Mouse (Mus musculus): ENCODE results near the gene Alk. TPM values are rescaled to one million over a fixed set of nuclear protein-coding genes. Genes with fewer than 3 reads are reported as not detected.

Gene Alk
- polyA plus RNA-seq, 1 experiment from 2014 or later, result 0.05 TPM

DNA sequence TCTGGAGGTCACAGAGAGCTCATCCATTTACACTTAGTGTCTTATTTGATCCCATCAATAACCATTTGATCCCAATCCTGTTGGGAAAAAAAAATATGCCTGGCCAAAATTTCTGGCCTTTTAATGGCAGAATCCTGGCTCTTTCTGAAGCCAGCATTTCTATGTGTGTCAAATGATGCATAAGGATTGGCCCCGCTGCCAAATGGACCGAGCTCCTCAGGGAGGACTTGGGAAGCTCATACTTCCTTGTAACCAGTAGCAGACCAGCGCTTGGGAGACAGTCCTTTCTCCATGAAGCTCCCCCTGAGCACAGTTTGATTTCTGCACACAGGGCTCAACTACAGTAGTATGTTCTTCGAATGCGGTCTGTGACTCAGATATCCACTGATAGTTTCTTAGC, 3.6 kb downstream of the Alk start:
- H3K27me3 ChIP-seq (ENCODE audit: control insufficient read depth, insufficient read depth, low read length), result peaks cover 35% of the 10 kb centered on the region
- WGBS, result 80% methylated on average over 5 of the region's 5 CpGs
- H3K4me3 ChIP-seq (ENCODE audit: low read length), result no peak overlapping the region
- H3K9me3 ChIP-seq (replicated peaks; ENCODE audit: control insufficient read depth, low read length), result no peaks in the 10 kb centered on the region
- H3K4me1 ChIP-seq (ENCODE audit: control insufficient read depth, insufficient read depth, low read length), result peaks cover 10% of the 10 kb centered on the region
- no peak overlapping the region for H3K27ac ChIP-seq (ENCODE audit: low read length)
- no peak overlapping the region for H3K4me2 ChIP-seq (ENCODE audit: low read depth, low read length)
- no peak for ATAC-seq (replicated peaks; ENCODE audit: extremely low read depth, insufficient read depth, low FRiP score)
- no peaks in the 10 kb centered on the region for H3K36me3 ChIP-seq (ENCODE audit: control insufficient read depth, insufficient read depth)
- H3K9ac ChIP-seq (ENCODE audit: low read length), result no peak overlapping the region

DNA sequence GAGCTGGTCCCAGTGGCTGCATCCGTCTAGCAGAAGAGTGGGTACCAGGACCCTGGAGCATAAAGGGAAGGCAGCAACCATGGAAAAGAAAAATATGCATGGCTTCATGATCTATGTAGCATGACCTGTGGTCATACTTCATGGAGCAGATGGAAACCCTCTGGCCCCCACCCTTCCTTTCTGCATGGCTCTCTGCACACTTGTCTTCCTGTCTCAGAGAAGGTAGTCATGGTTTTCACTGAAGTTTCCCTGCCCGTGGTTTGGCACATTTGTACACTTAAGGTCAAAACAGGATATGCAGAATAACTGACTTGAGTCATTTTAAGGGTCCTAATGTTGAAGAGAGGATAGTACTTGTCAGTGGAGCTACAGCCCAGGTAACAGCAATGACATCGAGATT, 16.8 kb downstream of the Alk start:
- no peak overlapping the region for H3K4me2 ChIP-seq (ENCODE audit: low read depth, low read length)
- H3K27me3 ChIP-seq (ENCODE audit: control insufficient read depth, insufficient read depth, low read length), result no peaks in the 10 kb centered on the region
- H3K4me3 ChIP-seq (ENCODE audit: low read length), result no peak overlapping the region
- no peaks in the 10 kb centered on the region for H3K9me3 ChIP-seq (replicated peaks; ENCODE audit: control insufficient read depth, low read length)
- no peaks in the 10 kb centered on the region for H3K36me3 ChIP-seq (ENCODE audit: control insufficient read depth, insufficient read depth)
- no peaks in the 10 kb centered on the region for H3K4me1 ChIP-seq (ENCODE audit: control insufficient read depth, insufficient read depth, low read length)
- 83% methylated on average over 3 of the region's 3 CpGs for WGBS
- ATAC-seq (replicated peaks; ENCODE audit: extremely low read depth, insufficient read depth, low FRiP score), result no peak
- no peak overlapping the region for H3K9ac ChIP-seq (ENCODE audit: low read length)
- H3K27ac ChIP-seq (ENCODE audit: low read length), result no peak overlapping the region

DNA sequence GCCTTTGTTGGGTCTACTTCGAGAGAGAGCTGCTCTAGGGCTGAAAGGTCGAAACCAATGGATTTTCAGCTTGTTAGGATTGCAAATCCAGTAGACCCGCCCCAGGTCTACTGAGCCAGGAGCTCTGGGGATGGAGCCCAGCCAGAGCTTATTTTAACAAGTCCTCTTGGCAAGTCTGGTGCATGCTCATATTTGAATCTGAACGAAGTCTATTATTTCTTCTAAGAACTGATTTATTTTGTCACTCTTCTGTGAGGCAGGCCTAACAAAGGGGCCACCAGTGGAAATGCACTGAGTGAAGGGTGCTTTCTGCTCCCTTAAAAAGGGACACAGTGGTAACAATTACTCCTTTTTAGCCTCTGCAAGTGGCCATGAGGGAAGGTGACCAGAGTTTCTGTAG, 24.3 kb downstream of the Alk start:
- Histone ChIP-seq H3K4me2 (ENCODE audit: low read depth, low read length) (no peak overlapping the region), H3K4me3 (ENCODE audit: low read length) (no peak overlapping the region), H3K27ac (ENCODE audit: low read length) (no peak overlapping the region), H3K9me3 (replicated peaks; ENCODE audit: control insufficient read depth, low read length) (peaks cover 3% of the 10 kb centered on the region; the same call in 1 of the 2 replicates), H3K27me3 (ENCODE audit: control insufficient read depth, insufficient read depth, low read length) (no peaks in the 10 kb centered on the region), H3K4me1 (ENCODE audit: control insufficient read depth, insufficient read depth, low read length) (no peaks in the 10 kb centered on the region), H3K36me3 (ENCODE audit: control insufficient read depth, insufficient read depth) (no peaks in the 10 kb centered on the region), H3K9ac (ENCODE audit: low read length) (no peak overlapping the region)
- no peak for ATAC-seq (replicated peaks; ENCODE audit: extremely low read depth, insufficient read depth, low FRiP score)
- WGBS, result 58% methylated on average over 4 of the region's 4 CpGs

DNA sequence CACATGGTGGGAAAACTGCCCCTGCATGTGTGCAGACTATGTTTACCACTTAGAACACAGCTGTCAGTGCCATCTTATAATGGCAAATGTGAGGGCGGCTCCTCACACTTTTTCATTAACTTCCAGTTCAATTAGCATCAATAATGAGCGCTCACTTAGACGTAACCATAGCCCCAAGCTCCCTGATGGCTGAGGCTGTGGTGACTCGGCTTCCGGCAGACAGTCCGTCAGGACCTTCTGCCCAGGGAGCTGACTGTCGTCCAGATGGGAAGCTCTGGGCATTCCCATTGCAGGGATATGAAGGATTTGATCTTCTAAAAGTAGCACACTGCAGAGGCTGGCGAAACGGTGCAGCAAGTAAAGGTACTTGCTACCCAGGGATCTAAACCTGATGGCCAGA, 25.1 kb downstream of the Alk start:
- Histone ChIP-seq H3K4me1 (ENCODE audit: control insufficient read depth, insufficient read depth, low read length) (no peaks in the 10 kb centered on the region), H3K4me3 (ENCODE audit: low read length) (no peak overlapping the region), H3K36me3 (ENCODE audit: control insufficient read depth, insufficient read depth) (no peaks in the 10 kb centered on the region), H3K27me3 (ENCODE audit: control insufficient read depth, insufficient read depth, low read length) (no peaks in the 10 kb centered on the region), H3K9me3 (replicated peaks; ENCODE audit: control insufficient read depth, low read length) (peaks cover 3% of the 10 kb centered on the region; the same call in 1 of the 2 replicates), H3K27ac (ENCODE audit: low read length) (no peak overlapping the region), H3K4me2 (ENCODE audit: low read depth, low read length) (no peak overlapping the region), H3K9ac (ENCODE audit: low read length) (no peak overlapping the region)
- ATAC-seq (replicated peaks; ENCODE audit: extremely low read depth, insufficient read depth, low FRiP score), result no peak
- 86% methylated on average over 9 of the region's 9 CpGs for WGBS

DNA sequence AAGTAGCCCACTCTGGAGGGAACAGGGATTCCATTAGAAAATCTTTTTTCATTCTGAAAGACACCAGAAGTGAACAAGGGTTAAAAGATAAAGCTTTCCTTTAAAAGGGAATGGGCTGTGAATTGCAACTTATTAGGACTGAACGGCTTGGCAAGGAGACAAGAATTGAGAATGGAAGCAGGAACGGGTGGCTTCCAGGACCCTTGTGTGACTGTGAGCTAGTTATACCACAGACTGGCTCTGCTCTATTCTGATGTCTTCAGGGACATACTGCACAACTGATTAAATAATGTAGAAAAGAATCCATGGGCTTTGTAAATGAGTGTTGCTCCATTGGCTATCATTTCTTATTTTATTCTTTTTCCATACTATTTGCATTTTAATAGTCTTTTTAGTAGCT, 33.0 kb downstream of the Alk start:
- H3K4me2 ChIP-seq (ENCODE audit: low read depth, low read length), result no peak overlapping the region
- no peak for ATAC-seq (replicated peaks; ENCODE audit: extremely low read depth, insufficient read depth, low FRiP score)
- H3K27ac ChIP-seq (ENCODE audit: low read length), result no peak overlapping the region
- no peaks in the 10 kb centered on the region for H3K27me3 ChIP-seq (ENCODE audit: control insufficient read depth, insufficient read depth, low read length)
- H3K4me3 ChIP-seq (ENCODE audit: low read length), result no peak overlapping the region
- WGBS, result 82% methylated on average over 2 of the region's 2 CpGs
- H3K9me3 ChIP-seq (replicated peaks; ENCODE audit: control insufficient read depth, low read length), result no peaks in the 10 kb centered on the region
- H3K36me3 ChIP-seq (ENCODE audit: control insufficient read depth, insufficient read depth), result no peaks in the 10 kb centered on the region
- no peaks in the 10 kb centered on the region for H3K4me1 ChIP-seq (ENCODE audit: control insufficient read depth, insufficient read depth, low read length)
- H3K9ac ChIP-seq (ENCODE audit: low read length), result no peak overlapping the region

DNA sequence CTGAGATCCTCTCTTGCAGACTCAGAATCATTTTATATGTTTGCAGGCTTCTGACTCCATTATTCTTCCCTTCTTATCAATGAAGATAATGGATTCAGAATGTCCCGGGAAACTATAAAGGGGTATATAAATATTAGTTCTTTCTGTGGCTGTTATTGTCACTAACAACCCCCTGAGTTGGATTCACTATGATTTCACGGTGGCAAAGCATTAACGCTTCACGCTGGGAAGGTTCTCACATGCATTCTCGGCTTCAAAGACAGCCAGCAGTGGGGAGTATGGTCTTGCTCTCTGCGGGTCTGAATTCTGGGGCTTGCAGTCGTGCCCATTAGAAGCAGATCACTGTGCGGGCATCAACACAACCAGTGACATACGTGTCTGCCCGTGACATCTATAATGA, 34.9 kb downstream of the Alk start:
- H3K9me3 ChIP-seq (replicated peaks; ENCODE audit: control insufficient read depth, low read length), result no peaks in the 10 kb centered on the region
- H3K4me1 ChIP-seq (ENCODE audit: control insufficient read depth, insufficient read depth, low read length), result no peaks in the 10 kb centered on the region
- WGBS, result 64% methylated on average over 10 of the region's 10 CpGs
- H3K36me3 ChIP-seq (ENCODE audit: control insufficient read depth, insufficient read depth), result no peaks in the 10 kb centered on the region
- no peak overlapping the region for H3K4me2 ChIP-seq (ENCODE audit: low read depth, low read length)
- no peak overlapping the region for H3K9ac ChIP-seq (ENCODE audit: low read length)
- ATAC-seq (replicated peaks; ENCODE audit: extremely low read depth, insufficient read depth, low FRiP score), result no peak
- H3K27me3 ChIP-seq (ENCODE audit: control insufficient read depth, insufficient read depth, low read length), result no peaks in the 10 kb centered on the region
- H3K27ac ChIP-seq (ENCODE audit: low read length), result no peak overlapping the region
- no peak overlapping the region for H3K4me3 ChIP-seq (ENCODE audit: low read length)

DNA sequence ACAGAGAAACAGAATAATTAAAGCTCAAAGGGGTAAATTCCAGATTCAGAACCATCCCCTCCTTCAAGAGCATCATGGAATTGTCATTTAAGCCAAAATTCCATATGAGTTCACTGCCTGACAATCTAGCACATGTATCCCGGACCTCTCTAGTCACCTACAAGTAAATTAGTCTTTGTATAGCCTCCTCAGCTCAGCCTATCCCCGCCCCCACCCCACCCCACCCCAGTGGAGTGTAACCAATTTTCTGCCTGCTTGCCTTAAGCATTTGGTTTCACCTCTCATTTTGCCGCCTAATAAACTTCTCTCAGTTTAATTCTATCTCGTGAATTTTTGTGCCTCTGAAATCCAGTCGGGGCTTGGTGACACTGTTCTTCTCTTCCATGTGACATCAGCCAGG, 41.0 kb downstream of the Alk start:
- H3K4me3 ChIP-seq (ENCODE audit: low read length), result no peak overlapping the region
- ATAC-seq (replicated peaks; ENCODE audit: extremely low read depth, insufficient read depth, low FRiP score), result no peak
- H3K4me2 ChIP-seq (ENCODE audit: low read depth, low read length), result no peak overlapping the region
- H3K27me3 ChIP-seq (ENCODE audit: control insufficient read depth, insufficient read depth, low read length), result no peaks in the 10 kb centered on the region
- H3K36me3 ChIP-seq (ENCODE audit: control insufficient read depth, insufficient read depth), result no peaks in the 10 kb centered on the region
- whole genome bisulfite sequencing, result 65% methylated on average over 5 of the region's 5 CpGs
- no peak overlapping the region for H3K27ac ChIP-seq (ENCODE audit: low read length)
- no peaks in the 10 kb centered on the region for H3K9me3 ChIP-seq (replicated peaks; ENCODE audit: control insufficient read depth, low read length)
- no peaks in the 10 kb centered on the region for H3K4me1 ChIP-seq (ENCODE audit: control insufficient read depth, insufficient read depth, low read length)
- H3K9ac ChIP-seq (ENCODE audit: low read length), result no peak overlapping the region

DNA sequence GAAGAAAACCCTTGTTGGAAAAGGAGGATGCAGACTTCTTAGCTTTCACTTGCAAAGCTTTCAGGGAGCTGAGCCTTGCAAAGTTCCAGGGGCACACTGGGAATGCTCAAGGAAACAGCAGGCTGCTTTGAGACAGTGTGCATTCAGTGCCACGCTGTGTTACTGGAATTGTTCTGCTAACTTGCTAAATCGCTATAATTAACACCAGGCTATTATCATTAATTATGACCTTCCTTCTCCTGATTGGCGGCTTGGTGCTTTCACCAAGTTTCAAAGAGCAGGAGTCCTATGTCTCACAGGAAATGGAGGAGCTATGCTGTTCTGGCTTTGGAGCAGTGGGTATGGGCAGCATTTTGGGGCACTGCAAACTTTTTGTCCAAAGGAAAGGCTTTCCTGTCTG, 43.0 kb downstream of the Alk start:
- no peak overlapping the region for H3K9ac ChIP-seq (ENCODE audit: low read length)
- 64% methylated on average over 3 of the region's 3 CpGs for WGBS

DNA sequence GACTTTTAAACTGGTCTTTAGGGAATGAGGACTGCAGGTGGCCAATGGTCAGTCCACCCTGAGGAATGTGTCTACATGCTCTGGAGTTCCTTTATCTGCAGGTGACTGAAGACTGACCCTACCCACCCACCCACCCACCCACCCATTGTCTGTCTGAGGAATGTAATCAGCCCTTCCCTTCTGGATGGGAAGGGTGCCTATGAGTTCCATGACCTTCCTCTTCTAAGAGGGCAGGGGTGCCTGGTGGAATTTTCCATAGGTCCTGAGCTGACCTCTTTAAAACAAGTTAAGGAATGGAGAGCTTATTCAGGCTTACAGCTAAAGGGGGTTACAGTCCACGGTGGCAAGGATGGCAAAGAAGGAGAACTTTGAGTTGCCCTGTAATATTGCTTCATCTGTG, 43.7 kb downstream of the Alk start:
- Histone ChIP-seq H3K4me2 (ENCODE audit: low read depth, low read length) (no peak overlapping the region), H3K9ac (ENCODE audit: low read length) (no peak overlapping the region), H3K36me3 (ENCODE audit: control insufficient read depth, insufficient read depth) (no peaks in the 10 kb centered on the region), H3K4me3 (ENCODE audit: low read length) (no peak overlapping the region), H3K27ac (ENCODE audit: low read length) (no peak overlapping the region), H3K9me3 (replicated peaks; ENCODE audit: control insufficient read depth, low read length) (no peaks in the 10 kb centered on the region), H3K4me1 (ENCODE audit: control insufficient read depth, insufficient read depth, low read length) (no peaks in the 10 kb centered on the region), H3K27me3 (ENCODE audit: control insufficient read depth, insufficient read depth, low read length) (no peaks in the 10 kb centered on the region)
- no peak for ATAC-seq (replicated peaks; ENCODE audit: extremely low read depth, insufficient read depth, low FRiP score)
- 88% methylated on average over 1 of the region's 1 CpGs for WGBS

More for the DNA sequence above, 43.0 kb downstream of the Alk start:
- H3K27me3 ChIP-seq (ENCODE audit: control insufficient read depth, insufficient read depth, low read length), result no peaks in the 10 kb centered on the region
- no peaks in the 10 kb centered on the region for H3K9me3 ChIP-seq (replicated peaks; ENCODE audit: control insufficient read depth, low read length)
- H3K27ac ChIP-seq (ENCODE audit: low read length), result no peak overlapping the region
- no peak for ATAC-seq (replicated peaks; ENCODE audit: extremely low read depth, insufficient read depth, low FRiP score)
- H3K36me3 ChIP-seq (ENCODE audit: control insufficient read depth, insufficient read depth), result no peaks in the 10 kb centered on the region
- H3K4me2 ChIP-seq (ENCODE audit: low read depth, low read length), result no peak overlapping the region
- H3K4me1 ChIP-seq (ENCODE audit: control insufficient read depth, insufficient read depth, low read length), result no peaks in the 10 kb centered on the region
- H3K4me3 ChIP-seq (ENCODE audit: low read length), result no peak overlapping the region

All from heart, embryonic 16.5 days (tissue).